Mouse (Mus musculus) embryonic fibroblast, embryonic 13.5 days (primary cell): ENCODE data around the gene Eva1c.

Experiments
- CTCF ChIP-seq: IDR thresholded peaks from 2 replicates; pipeline ENCODE4 v1.5.1; 2011; ENCODE audit warnings: mild to moderate bottlenecking, control low read depth, low read length, moderate library complexity, borderline replicate concordance; ENCODE audit not compliant: insufficient read depth
- POLR2A ChIP-seq: IDR thresholded peaks from 2 replicates; pipeline ENCODE4 v1.6.1; 2011; ENCODE audit warnings: low read depth, mild to moderate bottlenecking, control low read depth, low read length, moderate library complexity

DNA sequence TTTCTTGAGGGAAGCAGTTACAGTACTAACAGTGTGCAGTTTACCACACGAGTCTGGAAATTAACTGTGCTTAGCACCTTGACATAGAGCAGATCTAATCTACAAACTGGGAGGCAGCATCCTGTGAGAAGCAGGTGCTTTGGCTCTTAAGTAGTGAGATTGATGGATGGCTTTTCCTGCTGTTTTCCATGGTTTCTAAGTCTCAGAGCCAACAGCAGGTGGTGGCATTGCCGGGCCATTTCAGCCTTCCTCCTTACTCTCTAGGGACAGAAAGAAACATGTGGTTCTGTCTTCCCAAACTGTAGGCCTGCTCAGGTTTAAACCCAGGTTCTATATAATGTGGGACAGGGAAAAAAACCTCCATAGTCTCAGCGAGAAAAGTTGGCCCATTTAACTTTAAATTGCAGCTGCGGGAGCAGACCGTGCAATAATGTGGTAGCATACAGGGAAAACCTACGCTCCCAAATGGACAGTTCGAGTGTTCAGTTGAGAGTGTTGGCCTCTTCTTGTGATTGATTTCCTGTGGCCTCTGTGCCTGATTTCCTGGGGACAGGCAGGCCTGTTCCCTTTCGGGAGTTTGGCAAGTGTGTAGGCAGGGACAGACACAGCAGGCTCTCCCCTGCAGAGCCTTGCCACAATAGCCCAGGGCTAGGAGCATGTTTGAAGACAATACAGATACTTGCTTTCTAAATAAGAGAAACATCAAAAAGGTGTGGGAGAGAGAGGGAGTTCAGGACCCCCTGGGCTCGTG lies 6.7 kb downstream of the Eva1c start:
- TF ChIP-seq CTCF (no peak), POLR2A (no peak)
